Mouse (Mus musculus): ENCODE results near the gene Myl4. TPM values are rescaled to one million over a fixed set of nuclear protein-coding genes. Genes with fewer than 3 reads are reported as not detected.

Gene Myl4
- total and polyA plus RNA-seq, 2 experiments from 2014 or later = 758 to 1,182 TPM

- no peaks in the 10 kb centered on the region for H3K27me3 ChIP-seq (ENCODE audit: control insufficient read depth, insufficient read depth, low read length)
- peaks cover 6% of the 10 kb centered on the region for H3K36me3 ChIP-seq (replicated peaks; ENCODE audit: control insufficient read depth, insufficient read depth, low read length)
- under 1% methylated on average over 8 of the region's 8 CpGs for WGBS
- ATAC-seq (ENCODE audit: insufficient read depth, low read depth) (peak; percentile 89), DNase-seq (ENCODE audit: low spot score) (peak; percentile 87)
- H3K9ac ChIP-seq (replicated peaks; ENCODE audit: low read depth, low read length) = no peak overlapping the region
- H3K27ac ChIP-seq (ENCODE audit: low read depth) = no peak overlapping the region
- no peak overlapping the region for H3K4me3 ChIP-seq (ENCODE audit: low read depth, low read length)
- H3K4me1 ChIP-seq (ENCODE audit: control insufficient read depth, insufficient read depth) = no peaks in the 10 kb centered on the region; the same call in 1 of the 2 replicates
- H3K9me3 ChIP-seq (replicated peaks; ENCODE audit: control insufficient read depth, low read length) = no peaks in the 10 kb centered on the region
- no peak for TF ChIP-seq EP300 (IDR thresholded peaks at IDR 0.05; ENCODE audit: low read depth)
- TF ChIP-seq CTCF (IDR thresholded peaks at IDR 0.05; ENCODE audit: low read depth) = peak; percentile 99
- no peak overlapping the region for H3K4me2 ChIP-seq (ENCODE audit: low read depth, low read length)
Observed at GRCm38 (mm10) chr11:104590148-104590547, 39.7 kb downstream of the Myl4 start.

GRCm38 (mm10) chr11:104592066-104592835 lies 41.8 kb downstream of the Myl4 start:
- Histone ChIP-seq H3K4me1 (ENCODE audit: control insufficient read depth, insufficient read depth) (no peaks in the 10 kb centered on the region; the same call in 1 of the 2 replicates), H3K9ac (replicated peaks; ENCODE audit: low read depth, low read length) (no peak overlapping the region), H3K9me3 (replicated peaks; ENCODE audit: control insufficient read depth, low read length) (no peaks in the 10 kb centered on the region), H3K4me2 (ENCODE audit: low read depth, low read length) (no peak overlapping the region), H3K4me3 (ENCODE audit: low read depth, low read length) (no peak overlapping the region), H3K27ac (ENCODE audit: low read depth) (no peak overlapping the region), H3K27me3 (ENCODE audit: control insufficient read depth, insufficient read depth, low read length) (no peaks in the 10 kb centered on the region), H3K36me3 (replicated peaks; ENCODE audit: control insufficient read depth, insufficient read depth, low read length) (no peaks in the 10 kb centered on the region)
- DNase-seq (ENCODE audit: low spot score) = no peak
- no peak for TF ChIP-seq CTCF (IDR thresholded peaks at IDR 0.05; ENCODE audit: low read depth)
- TF ChIP-seq EP300 (IDR thresholded peaks at IDR 0.05; ENCODE audit: low read depth) = no peak
- WGBS = 65% methylated on average over 13 of the region's 13 CpGs
- ATAC-seq (ENCODE audit: insufficient read depth, low read depth) = no peak

DNA sequence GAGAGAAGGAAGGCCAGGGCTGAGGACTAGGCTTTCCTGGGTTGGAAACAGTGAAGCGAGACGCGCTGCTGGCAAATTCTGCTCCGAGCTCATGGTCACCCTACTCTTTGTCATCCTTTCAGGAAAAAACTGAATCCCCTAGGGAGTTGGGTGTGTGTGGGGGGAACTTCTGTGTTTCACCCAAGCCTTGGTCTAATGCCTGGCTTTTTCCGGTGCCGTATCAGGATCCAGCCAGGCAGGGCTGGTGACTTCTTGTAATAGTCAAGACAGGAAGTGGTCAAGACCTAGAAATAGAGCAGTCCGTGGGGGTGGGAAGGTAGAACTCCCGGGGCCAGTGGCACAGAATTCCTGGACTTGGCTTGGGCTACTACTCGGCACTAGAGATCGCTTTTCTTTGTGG lies 45.9 kb downstream of the Myl4 start:
- Histone ChIP-seq H3K9me3 (replicated peaks; ENCODE audit: control insufficient read depth, low read length) (no peaks in the 10 kb centered on the region), H3K4me2 (ENCODE audit: low read depth, low read length) (no peak overlapping the region), H3K9ac (replicated peaks; ENCODE audit: low read depth, low read length) (no peak overlapping the region), H3K27ac (ENCODE audit: low read depth) (0 out of 2 replicates have a peak overlapping the region, but pooled peaks have one; percentile 0), H3K4me3 (ENCODE audit: low read depth, low read length) (no peak overlapping the region), H3K4me1 (ENCODE audit: control insufficient read depth, insufficient read depth) (no peaks in the 10 kb centered on the region), H3K36me3 (replicated peaks; ENCODE audit: control insufficient read depth, insufficient read depth, low read length) (no peaks in the 10 kb centered on the region), H3K27me3 (ENCODE audit: control insufficient read depth, insufficient read depth, low read length) (no peaks in the 10 kb centered on the region)
- DNase-seq (ENCODE audit: low spot score) = no peak
- no peak for ATAC-seq (ENCODE audit: insufficient read depth, low read depth)
- 40% methylated on average over 10 of the region's 10 CpGs for WGBS
- TF ChIP-seq EP300 (IDR thresholded peaks at IDR 0.05; ENCODE audit: low read depth) (no peak), CTCF (IDR thresholded peaks at IDR 0.05; ENCODE audit: low read depth) (no peak)

GRCm38 (mm10) chr11:104599265-104599945 lies 48.9 kb downstream of the Myl4 start:
- no peak for DNase-seq (ENCODE audit: low spot score)
- Histone ChIP-seq H3K9ac (replicated peaks; ENCODE audit: low read depth, low read length) (no peak overlapping the region), H3K4me2 (ENCODE audit: low read depth, low read length) (no peak overlapping the region), H3K36me3 (replicated peaks; ENCODE audit: control insufficient read depth, insufficient read depth, low read length) (no peaks in the 10 kb centered on the region), H3K9me3 (replicated peaks; ENCODE audit: control insufficient read depth, low read length) (no peaks in the 10 kb centered on the region), H3K27me3 (ENCODE audit: control insufficient read depth, insufficient read depth, low read length) (no peaks in the 10 kb centered on the region), H3K27ac (ENCODE audit: low read depth) (peak overlapping the region; percentile 55), H3K4me3 (ENCODE audit: low read depth, low read length) (no peak overlapping the region), H3K4me1 (ENCODE audit: control insufficient read depth, insufficient read depth) (no peaks in the 10 kb centered on the region)
- ATAC-seq (ENCODE audit: insufficient read depth, low read depth) = peak; percentile 31
- 65% methylated on average over 13 of the region's 13 CpGs for WGBS
- no peak for TF ChIP-seq CTCF (IDR thresholded peaks at IDR 0.05; ENCODE audit: low read depth)
- TF ChIP-seq EP300 (IDR thresholded peaks at IDR 0.05; ENCODE audit: low read depth) = no peak

- Histone ChIP-seq H3K9ac (replicated peaks; ENCODE audit: low read depth, low read length) (no peak overlapping the region), H3K4me3 (ENCODE audit: low read depth, low read length) (no peak overlapping the region), H3K4me2 (ENCODE audit: low read depth, low read length) (no peak overlapping the region), H3K36me3 (replicated peaks; ENCODE audit: control insufficient read depth, insufficient read depth, low read length) (no peaks in the 10 kb centered on the region), H3K27me3 (ENCODE audit: control insufficient read depth, insufficient read depth, low read length) (no peaks in the 10 kb centered on the region), H3K27ac (ENCODE audit: low read depth) (no peak overlapping the region), H3K4me1 (ENCODE audit: control insufficient read depth, insufficient read depth) (no peaks in the 10 kb centered on the region), H3K9me3 (replicated peaks; ENCODE audit: control insufficient read depth, low read length) (no peaks in the 10 kb centered on the region)
- no peak for DNase-seq (ENCODE audit: low spot score)
- WGBS = 68% methylated on average over 4 of the region's 4 CpGs
- no peak for ATAC-seq (ENCODE audit: insufficient read depth, low read depth)
- no peak for TF ChIP-seq EP300 (IDR thresholded peaks at IDR 0.05; ENCODE audit: low read depth)
- TF ChIP-seq CTCF (IDR thresholded peaks at IDR 0.05; ENCODE audit: low read depth) = no peak
Observed at GRCm38 (mm10) chr11:104600675-104601074, 50.2 kb downstream of the Myl4 start.

Measured in heart, postnatal 0 days (tissue).